Mouse (Mus musculus) mouse trophoblast stem cell (cell line): ENCODE measurements around the gene Lhpp.

Experiments
- in situ Hi-C, 2 experiments: fragments of 300-500 bp; cut with MseI, MboI; formaldehyde crosslinking; loops; 2 replicates in 1 of 2; 3 replicates in 1 of 2; pipeline ENCODE4 v1.15.1; 2025

Lhpp gene

DNA sequence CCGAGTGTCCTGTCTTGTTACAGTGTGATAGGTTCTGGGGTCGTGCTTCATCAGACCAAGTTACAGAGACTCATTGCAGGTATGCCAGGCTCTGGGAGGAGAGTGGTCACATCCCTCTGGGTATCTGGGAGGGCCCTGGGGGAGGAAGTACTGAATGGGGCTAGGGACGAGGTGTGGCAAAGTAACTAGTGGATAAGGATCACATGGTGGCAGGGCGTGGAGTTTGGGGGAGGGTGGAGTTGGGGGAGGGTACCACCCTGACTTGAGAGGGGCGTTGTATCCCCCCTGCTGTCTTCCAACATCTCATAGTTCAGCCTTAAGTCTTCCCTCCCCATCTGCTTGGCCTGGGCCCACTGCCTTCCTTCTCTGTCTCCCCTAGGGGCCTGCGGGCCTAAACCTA, 69.1 kb downstream of the Lhpp start:
- in situ Hi-C loops, result no loop called here

- in situ Hi-C loops, result no loop called here
These were observed 70.9 kb downstream of the Lhpp start for GRCm38 (mm10) chr7:132681296-132681695.

DNA sequence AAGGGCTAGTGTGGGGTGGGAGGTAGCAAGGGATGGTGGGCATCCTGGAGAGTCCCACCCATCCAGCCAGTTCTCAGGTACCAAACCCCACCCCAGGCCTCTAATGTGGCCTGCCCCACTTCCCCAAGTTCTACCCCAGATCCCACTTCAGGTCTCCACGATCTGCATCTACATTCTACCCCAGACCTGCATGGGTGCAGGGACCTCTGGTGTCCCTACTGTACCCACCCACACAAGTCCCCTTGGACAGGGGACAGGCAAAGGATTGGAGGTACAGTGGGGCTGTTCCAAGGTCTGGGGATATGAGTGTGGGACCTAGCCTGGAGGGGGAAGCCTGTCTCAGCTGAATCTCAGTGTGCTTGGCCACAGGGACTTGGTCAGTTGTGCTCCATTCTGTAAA, 71.4 kb downstream of the Lhpp start:
- in situ Hi-C loops, result no loop called here

- in situ Hi-C loops, result no loop called here
These were observed 71.9 kb downstream of the Lhpp start for GRCm38 (mm10) chr7:132682336-132682735.

DNA sequence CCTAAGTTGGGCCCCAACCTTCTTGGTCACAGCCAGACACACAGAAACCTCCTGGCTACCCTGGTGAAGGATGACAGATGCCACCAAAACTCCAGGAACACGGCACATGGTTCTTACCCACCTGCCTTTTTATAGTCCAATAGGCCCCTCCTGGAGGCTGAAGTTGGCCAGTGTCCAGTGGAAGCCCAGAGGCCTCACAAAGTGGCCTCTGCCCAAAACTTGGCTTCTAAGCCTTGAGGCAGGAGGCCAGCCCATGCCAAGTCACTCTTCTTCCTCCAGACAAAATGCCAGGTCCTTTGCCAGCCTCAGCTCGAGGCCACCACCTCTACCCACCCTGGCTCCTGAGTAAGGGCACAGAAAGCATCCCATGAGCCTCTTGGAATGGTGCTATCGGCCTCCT, 72.5 kb downstream of the Lhpp start:
- in situ Hi-C loops, result no loop called here

DNA sequence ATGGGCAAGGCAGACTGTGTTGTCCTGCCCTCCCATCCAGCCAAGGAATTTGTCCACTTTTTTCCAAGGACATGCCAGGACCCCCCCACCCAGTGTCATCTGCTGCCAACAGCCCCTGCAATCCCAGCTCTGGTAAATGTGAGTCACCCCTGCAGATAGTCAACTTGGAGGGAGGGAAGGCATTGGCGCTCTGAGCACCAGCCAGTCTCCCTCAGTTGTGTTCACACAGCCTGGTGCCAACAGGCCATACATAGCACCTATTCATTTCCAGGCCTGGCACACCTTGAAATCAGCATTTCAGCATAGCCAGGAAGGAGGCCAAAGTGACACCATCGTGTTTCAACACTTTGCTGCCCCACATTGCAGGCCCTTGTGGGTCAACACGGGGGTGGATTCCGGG, 73.5 kb downstream of the Lhpp start:
- in situ Hi-C loops, result no loop called here

DNA sequence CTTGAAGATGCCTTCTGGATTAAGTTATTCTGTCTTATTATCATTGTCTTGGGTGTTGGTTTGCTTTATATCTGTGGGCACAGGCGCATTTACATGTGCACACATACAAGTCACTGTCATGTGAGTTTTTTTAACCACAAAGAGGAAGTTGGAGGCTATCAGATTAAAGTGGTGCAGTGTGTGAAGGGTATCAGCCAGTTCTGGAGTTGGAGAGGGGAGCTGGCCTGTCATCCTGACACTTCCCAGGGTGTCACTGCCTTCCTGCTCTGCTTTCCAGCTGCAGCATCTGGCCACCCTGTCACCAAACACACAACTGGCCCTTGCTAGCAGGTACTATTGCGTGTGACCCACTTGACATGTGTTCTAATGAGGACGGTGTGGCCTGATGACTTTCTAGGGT, 76.1 kb downstream of the Lhpp start:
- in situ Hi-C loops, result no loop called here

GRCm38 (mm10) chr7:132687897-132688296, 77.5 kb downstream of the Lhpp start:
- in situ Hi-C loops, result no loop called here

GRCm38 (mm10) chr7:132688721-132689120, 78.3 kb downstream of the Lhpp start:
- in situ Hi-C loops, result no loop called here

- in situ Hi-C loops, result no loop called here
These were observed 79.3 kb downstream of the Lhpp start for GRCm38 (mm10) chr7:132689722-132690121.

DNA sequence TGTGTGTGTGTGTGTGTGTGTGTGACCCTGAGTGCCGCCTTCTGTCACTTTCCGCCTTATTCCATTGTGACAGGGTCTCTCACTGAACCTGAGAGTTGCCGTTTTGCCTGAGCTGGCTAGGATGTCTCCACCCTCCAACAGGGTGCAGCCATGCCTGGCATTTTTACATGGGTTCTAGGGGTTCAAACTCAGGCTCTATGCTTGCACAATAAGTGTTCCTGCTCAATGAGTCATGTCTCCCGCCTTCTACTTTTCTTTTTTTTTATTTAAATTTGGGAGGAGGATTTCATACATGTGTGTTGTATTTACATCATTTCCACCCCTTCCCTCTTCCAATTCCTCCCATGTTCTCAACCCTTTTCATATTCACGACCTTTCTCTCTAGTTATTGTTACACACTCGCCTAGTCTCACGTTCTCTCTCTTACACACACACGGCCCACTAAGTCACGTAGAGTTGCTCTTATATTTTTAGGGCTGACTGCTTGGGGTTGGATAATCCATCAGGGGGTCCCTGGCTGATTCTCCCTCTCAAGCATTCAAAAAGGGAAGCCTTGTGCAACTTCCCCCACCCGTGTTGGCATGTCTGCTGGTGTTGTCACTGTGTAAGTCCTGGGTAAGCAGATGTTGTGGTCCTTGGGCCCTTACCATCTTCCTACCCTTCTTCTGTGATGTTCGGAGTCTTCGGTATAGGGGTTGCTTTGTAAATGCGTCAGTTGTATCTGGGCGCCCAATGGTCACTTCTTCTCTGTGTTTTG, 80.5 kb downstream of the Lhpp start:
- in situ Hi-C loops, result no loop called here

DNA sequence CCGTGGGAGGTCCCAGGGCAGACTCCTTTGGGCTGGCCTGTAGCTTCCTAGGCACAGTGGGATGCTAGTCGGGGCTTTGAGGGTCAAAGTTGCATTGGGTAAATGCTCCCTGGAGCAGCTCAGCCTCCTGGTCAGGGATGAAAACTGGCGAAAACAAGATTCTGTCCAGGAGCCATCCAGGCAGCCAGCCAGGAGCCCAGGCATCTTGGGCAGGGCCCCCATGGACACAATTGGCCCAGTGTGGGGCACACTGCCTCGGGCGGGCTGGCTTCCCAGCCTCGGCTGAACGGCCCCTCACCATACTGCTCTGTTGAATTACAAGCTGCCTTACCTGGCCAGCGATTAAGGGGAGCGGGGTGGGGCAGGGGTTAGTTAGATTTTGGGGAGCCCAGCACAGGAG, 82.3 kb downstream of the Lhpp start:
- in situ Hi-C loops, result no loop called here

DNA sequence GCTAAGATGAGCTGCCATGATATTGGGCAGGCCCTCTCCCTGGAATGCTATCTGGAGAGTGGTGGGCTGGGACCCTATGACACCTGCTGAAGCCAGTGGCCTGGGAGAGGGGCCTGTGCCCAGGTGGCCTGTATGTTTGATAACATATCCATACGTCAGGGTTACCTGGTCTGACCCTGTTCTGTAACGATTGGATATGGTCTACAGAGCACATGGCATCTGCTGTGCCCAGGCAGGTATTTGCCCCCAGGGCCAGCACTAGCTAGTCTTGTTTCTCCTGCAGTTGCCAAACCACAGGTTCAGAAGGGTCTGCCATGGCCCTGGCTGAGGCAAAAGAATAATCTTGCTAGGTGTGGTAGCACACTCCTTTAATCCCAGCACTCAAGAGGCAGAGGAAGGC, 83.1 kb downstream of the Lhpp start:
- in situ Hi-C loops, result no loop called here

DNA sequence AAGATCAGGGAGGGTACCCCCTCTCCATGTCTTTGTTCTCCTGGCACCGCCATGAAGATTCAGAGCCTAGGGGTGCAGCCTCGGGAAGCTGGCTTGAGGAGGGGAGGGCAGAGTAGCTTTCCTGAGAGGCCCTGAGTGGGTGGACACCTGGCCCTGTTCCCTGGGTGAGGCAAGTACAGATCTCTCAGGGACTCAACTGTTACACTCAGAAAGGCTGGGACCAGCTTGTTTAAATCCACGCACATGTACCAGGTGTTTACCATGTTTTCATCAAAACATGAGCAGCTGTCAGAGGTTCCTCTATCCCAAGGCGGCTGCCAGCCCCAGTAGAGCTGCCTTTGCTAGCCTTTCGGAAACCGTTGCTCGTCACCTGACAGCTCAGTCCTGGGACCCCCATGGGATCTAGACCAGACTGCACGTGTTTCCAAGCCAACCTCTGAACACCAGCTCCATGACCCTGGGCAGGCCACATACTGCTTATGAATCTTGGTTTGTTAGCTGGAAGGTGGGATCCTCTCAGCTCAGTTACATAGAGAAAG, 86.9 kb downstream of the Lhpp start:
- in situ Hi-C loops, result no loop called here

DNA sequence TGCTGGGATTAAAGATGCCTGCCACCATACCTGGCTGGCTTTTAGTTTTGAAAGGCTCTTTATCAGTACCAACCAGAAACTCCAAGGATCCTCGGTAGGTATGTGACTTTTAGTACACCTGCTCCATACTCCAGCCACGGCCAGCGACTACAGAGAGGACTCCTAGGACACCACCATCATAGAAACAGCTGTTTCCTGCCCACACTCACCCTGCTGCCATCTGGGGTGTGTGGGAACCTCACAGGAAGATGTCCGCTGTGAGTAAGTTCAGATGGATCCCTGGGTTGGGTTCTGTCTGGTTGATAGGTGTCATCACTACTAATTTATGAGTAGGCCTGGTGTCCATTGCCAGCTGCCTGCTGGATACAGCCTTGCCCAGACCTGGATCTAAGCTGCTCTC, 88.3 kb downstream of the Lhpp start:
- in situ Hi-C loops, result no loop called here

DNA sequence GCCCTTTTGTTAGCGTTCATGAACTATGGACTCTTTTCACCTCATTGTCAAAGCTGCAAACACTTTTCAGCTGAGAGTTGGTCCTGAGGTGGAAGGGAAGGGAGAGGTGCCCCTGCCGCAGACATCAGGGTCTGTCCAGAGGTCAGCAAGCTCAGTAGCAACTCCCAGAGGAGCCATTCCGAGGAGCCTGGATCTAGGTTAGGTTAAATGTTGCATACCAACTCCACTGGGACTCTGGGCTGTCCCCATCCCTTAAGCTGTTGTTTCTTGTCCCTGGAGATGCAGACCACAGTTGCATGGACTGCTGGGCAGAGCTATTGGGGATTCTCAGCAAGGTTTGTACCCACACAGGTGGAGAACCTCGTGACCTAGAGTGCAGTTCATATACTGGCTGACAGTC, 88.7 kb downstream of the Lhpp start:
- in situ Hi-C loops, result no loop called here

DNA sequence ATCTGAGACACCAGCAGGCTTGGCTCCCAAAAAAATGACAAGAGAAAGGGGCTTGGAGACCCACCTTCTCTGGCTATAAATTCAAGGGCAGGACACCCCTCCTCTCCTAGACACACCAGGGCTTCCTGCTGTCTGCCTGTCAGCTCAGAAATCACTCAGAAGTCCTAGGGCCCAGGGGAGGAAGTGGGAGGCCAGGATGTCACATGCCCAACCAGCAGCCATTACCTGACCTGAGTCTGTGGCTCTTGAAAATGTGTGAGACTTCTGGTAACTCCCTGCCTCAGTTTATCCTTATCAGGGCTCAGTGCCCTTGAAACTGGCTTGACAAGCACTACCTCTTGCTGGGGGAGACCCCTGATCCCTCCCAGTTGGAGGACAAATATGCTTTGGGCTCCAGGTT, 89.2 kb downstream of the Lhpp start:
- in situ Hi-C loops, result no loop called here

DNA sequence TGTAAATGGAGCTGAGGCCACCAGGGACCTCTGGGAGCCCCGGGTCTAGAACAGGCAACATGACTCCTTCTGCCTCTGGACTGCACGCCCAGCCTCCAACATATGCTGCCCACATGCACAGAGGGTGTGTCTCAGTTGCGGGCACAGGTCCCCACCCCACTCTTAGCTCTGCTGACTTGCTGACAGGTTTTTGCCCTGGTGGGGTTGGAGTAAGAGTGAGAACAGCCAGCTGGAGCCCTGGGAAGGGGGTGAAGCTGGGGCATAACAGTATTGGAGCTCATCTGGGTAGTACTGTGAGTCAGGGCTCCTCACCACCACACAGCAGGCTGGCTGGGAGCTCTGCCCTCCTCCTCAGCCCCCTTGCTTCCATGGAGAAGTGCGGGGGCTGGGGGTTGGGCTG, 89.7 kb downstream of the Lhpp start:
- in situ Hi-C loops, result no loop called here

DNA sequence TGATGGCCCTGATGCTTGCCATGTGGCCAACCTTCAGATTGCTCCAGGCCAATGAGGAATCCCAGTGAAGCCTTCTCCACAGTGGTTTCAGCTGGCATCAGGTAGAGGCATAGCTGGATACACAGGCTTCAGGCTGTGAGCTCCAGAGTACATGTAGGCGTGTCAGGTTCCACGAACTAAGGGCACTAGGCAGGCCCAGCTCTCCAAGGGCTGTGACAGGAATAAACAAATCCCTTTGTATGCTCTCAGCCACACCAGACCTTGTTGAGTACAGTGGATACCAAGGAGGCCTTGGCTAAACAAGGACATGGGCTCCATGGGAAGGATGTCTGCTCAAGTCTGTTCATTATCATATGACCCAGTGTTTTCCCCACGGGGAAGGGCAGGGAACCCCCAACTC, 91.0 kb downstream of the Lhpp start:
- in situ Hi-C loops, result no loop called here

DNA sequence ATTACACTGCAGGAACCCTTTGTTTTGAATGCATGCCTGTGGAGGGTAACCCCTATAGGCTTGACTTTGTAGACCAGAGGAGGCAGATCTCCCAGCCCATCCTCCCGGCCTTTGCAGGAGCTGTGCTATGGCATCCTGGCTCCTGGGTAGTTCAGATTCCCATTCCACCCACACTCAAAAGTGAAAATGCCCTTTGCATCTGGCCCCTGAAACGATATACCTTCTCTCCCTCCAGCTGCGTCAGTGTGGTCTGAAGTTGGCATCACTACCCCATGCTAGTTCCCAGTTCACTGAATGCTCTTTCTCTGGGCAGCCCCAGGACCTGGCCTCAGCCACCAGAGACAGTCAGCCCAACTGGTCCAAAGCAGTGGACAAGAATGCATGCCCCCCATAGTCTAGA, 91.6 kb downstream of the Lhpp start:
- in situ Hi-C loops, result no loop called here

- in situ Hi-C loops, result no loop called here
These were observed 92.1 kb downstream of the Lhpp start for GRCm38 (mm10) chr7:132702492-132703070.

DNA sequence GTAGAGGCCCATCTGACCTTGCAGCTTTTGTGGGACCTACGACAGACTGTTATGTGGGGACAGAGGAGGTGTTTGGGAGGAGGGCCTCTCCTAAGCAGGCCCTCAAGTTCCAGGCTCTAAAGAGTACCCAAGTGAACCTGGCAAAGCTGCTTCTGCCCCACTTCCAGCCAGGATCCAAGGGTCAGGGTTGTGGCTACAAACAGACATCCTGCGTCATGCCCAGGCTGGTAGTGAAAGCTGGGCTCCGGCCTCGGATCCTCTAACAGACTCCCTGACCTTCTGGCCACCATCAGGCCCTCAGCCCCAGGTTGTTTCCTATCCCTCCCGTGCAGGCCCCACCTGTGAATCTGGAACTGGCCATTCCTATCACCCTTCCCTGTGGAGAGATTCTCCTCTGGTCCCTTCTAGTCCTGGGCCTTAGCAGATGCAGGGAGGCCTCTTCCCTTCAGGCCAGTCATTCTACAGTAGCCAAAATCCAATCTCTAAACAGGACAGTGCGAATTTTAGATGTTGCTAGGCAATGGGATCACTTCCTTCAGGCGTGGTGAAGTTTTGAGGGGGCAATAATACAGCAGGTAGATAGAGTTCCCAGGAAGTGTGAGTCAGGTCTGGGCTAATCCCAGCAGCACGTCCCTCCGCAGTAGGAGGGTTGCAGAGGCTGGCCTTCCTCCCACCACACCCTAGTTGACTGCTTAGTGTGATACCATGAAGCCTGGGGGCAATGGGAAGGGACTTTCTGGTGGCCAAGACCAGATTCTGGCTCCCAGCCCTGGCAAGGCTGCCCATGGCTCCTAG, 93.3 kb downstream of the Lhpp start:
- in situ Hi-C loops, result no loop called here
